Mouse (Mus musculus) sigmoid colon, adult 10 weeks (tissue): ENCODE results near the gene Prdx5. TPM values are rescaled to one million over a fixed set of nuclear protein-coding genes. Genes with fewer than 3 reads are reported as not detected.

Source experiments
- polyA plus RNA-seq: library from polyadenylated mRNA; stranded (reverse); fragments of 350-450 nt; fragmentation: Illumina TruSeq; extraction: RNeasy Lipid Tissue Mini Kit (QIAGEN cat#74804); gene quantifications from one replicate; pipeline ENCODE4 v1.2.3, GENCODE M21; 2014; ENCODE audit warnings: low read depth, low replicate concordance

The Prdx5 gene
- polyA plus RNA-seq, result 22.6 TPM

DNA sequence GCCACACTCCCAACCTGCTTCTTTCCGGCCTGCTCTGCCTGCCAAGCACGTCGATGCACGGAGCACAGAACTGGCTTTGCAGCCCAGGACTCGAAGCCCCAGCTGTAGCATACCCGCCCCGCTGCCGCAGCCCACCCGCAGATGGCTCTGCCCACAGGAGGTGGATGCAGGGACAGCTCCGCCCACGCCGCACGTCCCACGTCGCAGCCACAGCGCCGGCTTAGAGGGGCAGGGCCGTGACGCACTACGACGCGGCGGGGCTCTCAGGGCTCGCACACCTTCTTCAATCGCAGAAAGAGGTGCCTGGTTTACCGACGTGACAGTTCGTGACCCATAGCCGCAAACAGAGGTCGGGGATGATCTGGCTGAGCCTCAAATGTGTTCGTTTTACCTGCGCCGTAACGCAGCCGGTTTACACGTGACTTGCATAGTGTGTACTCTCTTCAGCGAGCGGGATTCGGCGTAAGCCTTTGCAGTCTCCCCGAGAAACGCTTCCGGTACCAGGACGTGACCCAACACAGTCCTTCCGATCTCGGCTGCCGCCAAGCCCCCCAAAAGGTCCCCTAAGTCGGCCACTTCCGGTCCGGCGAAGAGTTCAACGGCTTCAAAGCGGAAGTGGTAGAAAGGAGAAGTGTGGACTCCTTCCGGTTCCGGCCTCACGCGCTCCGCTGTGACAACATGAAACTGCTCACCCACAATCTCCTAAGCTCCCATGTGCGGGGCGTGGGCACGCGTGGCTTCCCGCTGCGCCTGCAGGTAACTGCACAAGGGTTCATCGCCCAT is at the start of gene Prdx5, which contains the start of gene Trmt112:
TSS of gene Prdx5 (minus strand) at position 600 of the 783 bp plus-strand sequence.
TSS of gene Trmt112 (plus strand) at position 192 of the 783 bp plus-strand sequence.

DNA sequence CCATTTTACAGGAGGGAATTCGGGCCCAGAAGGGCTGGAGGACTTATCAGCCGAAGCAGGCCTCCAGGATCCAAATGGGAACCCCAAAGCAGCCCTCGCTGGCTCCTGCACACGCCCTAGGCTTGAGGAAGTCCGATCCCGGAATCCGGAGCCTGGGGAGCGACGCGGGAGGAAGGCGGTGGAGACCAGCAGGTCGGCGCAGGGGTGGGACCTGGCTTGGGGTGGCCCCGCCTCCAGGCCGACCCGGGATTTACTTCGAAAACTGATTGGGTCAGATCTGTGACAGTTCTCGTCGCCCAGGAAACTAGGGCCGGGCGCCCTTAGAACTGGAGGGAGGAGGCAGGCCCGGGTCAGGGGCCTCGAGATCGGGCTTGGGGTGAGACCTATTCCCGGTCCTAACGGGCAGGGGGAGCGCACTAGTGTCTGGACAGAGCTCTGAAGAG is 32.4 kb upstream of the Prdx5 start, which contains the start of gene Gpr137:
TSS of gene Gpr137 (minus strand) at position 232 of the 443 bp plus-strand sequence.

GRCm38 (mm10) chr19:6941372-6942248 is 31.7 kb upstream of the Prdx5 start, which contains the start of gene Bad:
Gene Bad (plus strand): TSS chr19:6941861.

DNA sequence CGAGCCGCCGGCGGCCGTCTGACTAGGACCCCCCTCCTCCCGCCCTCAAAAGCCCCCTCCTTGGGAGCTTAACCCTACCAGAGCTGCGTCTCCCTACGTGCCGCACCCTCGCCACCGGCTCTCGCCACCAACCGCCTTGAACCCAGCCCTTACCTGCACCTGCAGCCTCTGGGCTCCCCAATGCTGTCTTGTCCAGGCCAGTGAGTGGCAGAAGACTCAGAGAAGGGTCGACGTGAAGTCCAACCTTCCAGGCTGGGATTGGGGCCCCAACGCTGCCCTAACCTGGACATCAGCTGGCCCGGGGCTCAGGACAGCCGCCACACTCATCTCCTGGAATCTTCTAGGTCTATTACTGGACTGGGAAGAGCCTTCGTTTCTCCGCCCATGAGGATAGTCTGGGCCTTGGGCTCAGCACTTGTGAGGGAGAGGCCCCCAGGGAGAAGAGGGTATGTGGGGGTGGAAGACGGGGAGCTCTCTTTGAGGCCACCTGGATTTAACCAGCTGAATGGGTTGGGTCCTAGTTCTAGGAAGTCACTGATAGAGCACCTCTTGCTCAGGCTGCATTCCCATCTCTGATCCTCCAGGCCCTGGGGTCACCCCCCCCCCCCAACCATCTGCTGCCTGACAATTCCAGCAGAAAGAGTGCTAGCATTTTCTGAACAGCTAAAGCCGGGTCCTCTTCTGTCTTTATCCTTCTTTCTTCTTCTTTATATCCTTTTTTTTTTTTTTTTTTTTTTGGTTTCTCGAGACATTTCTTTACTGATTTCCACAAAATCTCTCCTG is 24.5 kb upstream of the Prdx5 start, which contains the start of gene Kcnk4:
TSS of gene Kcnk4 (minus strand) at position 321 of the 783 bp plus-strand sequence.

GRCm38 (mm10) chr19:6925307-6925573 is 15.3 kb upstream of the Prdx5 start, which contains the start of gene Catsperz:
Gene Catsperz (minus strand): TSS chr19:6925380.

DNA sequence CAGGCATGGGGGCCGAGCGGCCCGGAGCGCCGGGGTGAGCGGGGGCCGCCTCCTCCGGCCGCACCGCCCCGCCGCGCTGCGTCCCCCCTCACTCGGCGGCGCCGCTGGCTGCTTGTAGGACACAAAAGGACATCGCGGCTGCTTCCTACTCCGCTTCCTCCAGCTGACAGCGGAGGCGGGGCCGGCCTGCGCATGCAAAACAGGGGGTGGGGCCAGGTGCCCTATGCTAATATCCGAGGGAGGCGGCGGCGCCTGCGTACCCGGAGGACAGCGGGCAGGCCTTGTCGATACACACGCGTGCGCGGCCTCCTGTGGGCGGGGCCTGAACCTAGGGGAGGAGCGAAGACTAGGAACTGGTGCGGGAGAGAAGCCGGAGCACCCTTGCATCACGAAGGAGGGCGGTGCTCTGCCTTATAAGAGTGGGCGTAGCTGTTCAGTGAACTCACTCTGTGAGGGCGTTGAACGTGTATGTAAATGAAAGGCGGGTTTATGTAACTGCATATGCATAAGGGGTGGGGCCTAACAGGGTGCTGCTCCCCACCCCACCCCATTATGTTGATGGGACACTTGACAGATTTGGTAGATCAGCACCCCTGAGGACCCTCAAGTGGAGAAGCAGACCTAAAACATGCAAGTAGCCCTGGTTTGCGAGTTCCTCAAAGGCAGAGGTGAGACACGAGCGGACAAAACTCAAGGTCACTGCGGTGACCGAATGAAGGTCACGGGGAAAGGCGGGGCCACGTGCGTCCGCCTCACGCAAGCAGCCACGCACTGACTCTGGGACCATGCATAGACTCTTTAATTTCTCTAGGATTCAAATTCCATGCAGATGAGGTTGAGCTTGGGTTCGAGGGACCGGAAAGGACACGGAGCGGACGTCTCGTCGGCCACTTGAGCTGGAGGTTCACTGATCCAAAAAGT is 12.0 kb upstream of the Prdx5 start, which contains the start of gene Esrra:
TSS of gene Esrra (minus strand) at position 167 of the 921 bp plus-strand sequence.

GRCm38 (mm10) chr19:6858031-6858430 is 51.9 kb downstream of the Prdx5 start, which contains the start of gene Ccdc88b:
Gene Ccdc88b (minus strand): TSS chr19:6858211.

Other genes with a start within 250 kb of the Prdx5 start
- gene Rps6ka4, start 69.5 kb downstream of the Prdx5 start, polyA plus RNA-seq, result not detected
- gene Ccdc88b, start 51.9 kb downstream of the Prdx5 start, polyA plus RNA-seq, result not detected
- gene Trmt112, start 408 bp downstream of the Prdx5 start, polyA plus RNA-seq, result 9.6 TPM
- 16.9 TPM for gene Esrra, start 11.7 kb upstream of the Prdx5 start, polyA plus RNA-seq
- not detected for gene Catsperz, start 15.3 kb upstream of the Prdx5 start, polyA plus RNA-seq
- gene Kcnk4, start 24.4 kb upstream of the Prdx5 start, polyA plus RNA-seq, result not detected
- 1.6 TPM for gene Bad, start 31.8 kb upstream of the Prdx5 start, polyA plus RNA-seq
- gene Gpr137, start 32.4 kb upstream of the Prdx5 start, polyA plus RNA-seq, result 0.73 TPM
- 4.9 TPM for gene Ppp1r14b, start 64.9 kb upstream of the Prdx5 start, polyA plus RNA-seq
- gene Plcb3, start 66.4 kb upstream of the Prdx5 start, polyA plus RNA-seq, result 16.1 TPM
- 7.6 TPM for gene Fkbp2, start 70.4 kb upstream of the Prdx5 start, polyA plus RNA-seq
- 6.6 TPM for gene Vegfb, start 77.5 kb upstream of the Prdx5 start, polyA plus RNA-seq
- not detected for gene Dnajc4, start 82.5 kb upstream of the Prdx5 start, polyA plus RNA-seq
- gene Nudt22, start 86.0 kb upstream of the Prdx5 start, polyA plus RNA-seq, result not detected
- gene Trpt1, start 86.0 kb upstream of the Prdx5 start, polyA plus RNA-seq, result 1.1 TPM
- 0.38 TPM for gene Fermt3, start 109.4 kb upstream of the Prdx5 start, polyA plus RNA-seq
- 30.8 TPM for gene Stip1, start 129.9 kb upstream of the Prdx5 start, polyA plus RNA-seq
- gene Macrod1, start 146.7 kb upstream of the Prdx5 start, polyA plus RNA-seq, result 2.6 TPM
- gene Flrt1, start 195.6 kb upstream of the Prdx5 start, polyA plus RNA-seq, result 0.25 TPM